Mouse (Mus musculus): ENCODE measurements around the gene Rhpn2.
A peak's percentile ranks its signal among the peaks of the same experiment; 100 is the strongest.

The Rhpn2 gene

GRCm38 (mm10) chr7:35388694-35389093, 54.7 kb downstream of the Rhpn2 start:
- DNase-seq (ENCODE audit: low read depth, low spot score) = no peak

GRCm38 (mm10) chr7:35392935-35393334, 59.0 kb downstream of the Rhpn2 start:
- DNase-seq (ENCODE audit: low read depth, low spot score) = no peak

- no peak for DNase-seq (ENCODE audit: low read depth, low spot score)
These were observed 61.9 kb downstream of the Rhpn2 start for GRCm38 (mm10) chr7:35395734-35396456.

DNA sequence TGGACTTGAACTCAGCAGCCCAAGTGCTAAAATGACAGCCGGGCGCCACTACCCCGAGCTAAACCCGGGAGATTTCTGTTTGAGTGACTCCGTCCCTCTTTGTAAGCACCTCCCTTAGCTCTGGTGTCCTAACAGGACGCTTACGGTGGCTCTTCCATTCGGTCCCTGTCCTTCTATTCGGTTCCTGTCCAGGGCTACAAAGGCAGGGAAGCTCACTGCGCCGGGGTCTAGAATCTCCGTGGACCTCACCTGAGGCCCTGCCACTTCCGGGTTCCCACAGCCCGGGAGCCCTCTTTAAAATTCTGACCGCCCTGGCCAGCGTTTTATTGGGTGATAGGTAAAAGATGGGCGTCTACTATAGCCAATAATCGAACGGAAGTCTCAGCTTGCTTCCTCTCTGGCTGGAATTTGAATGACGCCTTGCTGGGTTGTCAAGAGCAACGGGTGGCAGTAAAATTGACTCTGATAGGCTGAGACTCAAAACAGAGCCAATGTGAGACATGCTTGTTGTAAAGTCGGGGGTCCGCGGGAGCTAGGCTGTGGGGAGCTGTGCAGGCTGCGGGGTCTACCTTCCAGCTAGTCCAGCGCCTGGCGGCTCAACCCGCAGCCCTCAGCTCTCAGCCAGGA, 62.7 kb downstream of the Rhpn2 start, which contains the start of the genes Faap24 and Cep89:
Gene Faap24 (minus strand): TSS at position 295 of the 627 bp plus-strand sequence.
Gene Cep89 (plus strand): TSS at position 494 of the 627 bp plus-strand sequence.
- DNase-seq (ENCODE audit: low read depth, low spot score) = peak; percentile 96

- no peak for DNase-seq (ENCODE audit: low read depth, low spot score)
These were observed 67.2 kb downstream of the Rhpn2 start for GRCm38 (mm10) chr7:35401169-35401568.

DNA sequence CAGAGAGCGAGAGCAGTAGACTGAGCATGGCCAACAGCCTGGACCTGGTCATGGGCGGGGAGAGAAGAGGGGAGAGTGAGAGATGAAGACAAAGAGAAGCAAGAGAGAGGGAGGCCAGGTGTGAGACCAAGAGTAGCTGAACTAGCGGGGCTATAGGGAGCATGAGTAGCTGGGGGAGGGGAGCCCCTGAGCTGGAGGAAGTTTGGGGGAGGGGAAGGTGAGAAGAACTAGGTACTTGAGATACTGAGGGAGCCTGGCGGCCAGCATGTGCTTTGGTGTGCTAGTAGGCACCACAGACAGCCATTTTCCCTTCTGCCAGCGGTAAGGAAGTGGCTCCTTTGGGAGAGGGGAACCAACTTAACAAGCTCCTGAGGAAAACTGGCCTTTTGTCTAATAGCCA, 81.3 kb downstream of the Rhpn2 start:
- no peak for DNase-seq (ENCODE audit: low read depth, low spot score)

GRCm38 (mm10) chr7:35415801-35416653, 82.1 kb downstream of the Rhpn2 start:
- no peak for DNase-seq (ENCODE audit: low read depth, low spot score)

DNA sequence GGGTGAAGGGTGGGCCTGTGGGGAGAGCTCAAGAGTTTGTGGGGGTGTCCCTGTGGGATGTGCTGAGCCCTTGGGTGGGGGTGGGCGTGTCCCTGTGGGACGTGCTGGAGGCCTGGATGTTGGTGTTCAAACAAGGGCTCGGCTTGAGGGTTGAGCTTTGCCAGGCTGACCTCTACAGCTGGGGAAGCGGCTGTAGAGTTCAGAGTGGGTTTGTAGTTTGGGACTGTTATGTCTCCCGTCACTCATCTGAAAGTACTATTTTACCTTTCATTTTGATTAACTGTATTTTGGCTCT, 82.6 kb downstream of the Rhpn2 start:
- DNase-seq (ENCODE audit: low read depth, low spot score) = no peak

DNA sequence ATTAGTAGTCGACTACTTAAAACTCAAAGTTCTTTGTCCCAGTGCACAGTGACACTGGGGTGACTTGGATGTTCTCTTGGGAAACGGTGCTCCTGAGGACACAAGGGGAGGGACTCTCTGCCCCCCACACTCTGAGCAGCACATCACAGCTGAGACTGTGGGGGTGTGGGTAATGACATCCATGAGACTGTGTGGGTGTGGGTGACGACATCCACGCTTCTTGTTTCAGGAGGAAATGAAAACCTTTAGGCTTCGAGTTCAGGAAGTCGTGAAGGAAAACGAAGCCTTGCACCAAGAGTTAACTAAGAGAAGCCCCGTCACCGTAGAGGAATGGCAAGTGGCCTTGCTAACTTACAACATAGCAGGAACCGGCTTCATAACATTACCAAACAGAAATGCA, 89.1 kb downstream of the Rhpn2 start:
- no peak for DNase-seq (ENCODE audit: low read depth, low spot score)

DNA sequence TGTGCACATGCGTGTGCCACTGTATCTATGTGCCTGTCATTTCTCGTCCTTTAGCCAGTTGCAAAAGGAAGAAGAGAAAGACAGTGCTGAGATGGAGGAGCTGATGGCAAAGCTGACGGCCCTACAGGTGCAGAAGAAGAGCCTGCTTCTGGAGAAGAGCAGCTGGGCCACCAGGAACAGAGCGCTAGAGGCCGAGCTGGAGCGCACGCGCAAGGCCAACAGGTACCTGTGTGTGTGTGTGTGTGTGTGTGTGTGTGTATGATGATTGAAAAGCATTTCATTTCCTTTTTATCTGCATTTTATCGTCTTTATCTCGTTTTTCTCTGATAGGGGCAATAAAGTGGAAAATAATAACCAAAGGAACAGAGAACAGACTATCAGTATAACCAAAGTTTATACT, 94.2 kb downstream of the Rhpn2 start:
- DNase-seq (ENCODE audit: low read depth, low spot score) = no peak

DNA sequence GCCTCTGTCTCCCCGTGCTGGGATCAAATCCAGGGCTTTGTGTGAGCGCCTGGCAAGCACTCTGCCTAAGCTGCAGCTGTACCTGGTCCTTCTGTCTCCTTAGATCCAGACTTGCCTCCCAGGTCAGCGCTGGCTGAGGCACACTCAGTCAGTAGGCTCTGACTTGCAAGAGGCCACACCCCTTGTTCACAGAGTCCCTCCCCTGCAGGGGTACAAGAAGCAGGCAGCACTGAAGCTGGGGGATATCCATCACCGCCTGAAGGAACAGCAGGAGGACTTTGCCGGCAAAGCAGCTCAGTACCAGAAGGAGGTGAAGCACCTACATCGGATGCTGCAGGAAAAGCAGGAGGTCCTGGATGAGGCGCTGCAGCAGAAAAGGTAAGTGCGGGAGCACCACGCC, 101.3 kb downstream of the Rhpn2 start:
- DNase-seq (ENCODE audit: low read depth, low spot score) = no peak

All from embryo, embryonic 11.5 days (tissue).